Mouse (Mus musculus): ENCODE measurements around the gene Lpin3.

GRCm38 (mm10) chr2:160942443-160942842 lies 62.0 kb downstream of the Lpin3 start:
- TF ChIP-seq POLR2A (IDR thresholded peaks at IDR 0.05; ENCODE audit: low read depth, low read length): no peak
- TF ChIP-seq CTCF (IDR thresholded peaks at IDR 0.05; ENCODE audit: borderline replicate concordance, insufficient read depth, low read length): no peak

Data from embryonic fibroblast, embryonic 13.5 days (primary cell).